In the genomic region with DNA sequence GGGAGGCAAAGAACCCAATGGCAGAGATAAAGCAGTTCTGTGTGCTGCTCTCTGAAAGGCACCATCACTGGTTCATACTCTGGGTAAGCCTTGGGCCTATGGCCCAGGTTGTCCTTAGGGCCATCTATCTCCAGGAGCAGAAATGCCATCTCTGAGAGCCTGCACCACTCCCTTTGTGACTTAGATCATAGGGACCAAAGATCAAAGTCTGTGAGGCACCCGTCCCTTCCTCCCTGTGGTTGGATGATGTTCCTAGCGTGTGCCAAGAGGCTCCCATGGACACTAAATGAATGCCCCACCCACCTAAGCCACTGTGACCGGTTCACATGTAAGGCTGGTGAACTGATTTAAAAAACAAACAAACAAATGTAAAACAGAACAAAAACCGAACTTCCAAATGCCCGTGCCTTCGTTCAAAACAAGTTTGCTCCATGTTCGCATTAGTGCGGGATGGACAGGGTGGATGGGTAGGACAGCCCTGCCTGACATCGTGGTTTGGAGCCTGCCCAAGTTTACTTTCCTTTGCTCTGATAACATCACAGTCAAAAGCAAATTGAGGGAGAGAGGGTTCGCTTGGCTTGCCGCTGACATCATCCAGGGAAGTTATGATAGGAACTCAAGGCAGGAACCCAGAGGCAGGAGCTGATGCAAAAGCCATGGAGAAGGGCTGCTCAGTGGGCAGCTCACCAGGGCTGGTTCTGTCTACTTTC, we compare ENCODE assay signal across 28 mouse cellular contexts.
DNase-seq lines count a peak whose midpoint lies in the region; ATAC-seq and TF ChIP-seq lines count a peak whose summit lies in the region.
"Had no signal": no experiment of that assay in that cellular context is flagged by ENCODE, and none has a peak within 500 bp of the region (broad histone marks: within the 10 kb centered on the region; RNA-seq: fewer than 3 reads in every experiment).

No protein-coding gene starts in this region.

- no peak overlapping the region for H3K27ac ChIP-seq in intestine, embryonic 15.5 days
- H3K27ac ChIP-seq in intestine, postnatal 0 days (ENCODE audit: low read depth, low read length) = peak overlapping the region; percentile 74
- H3K27ac ChIP-seq in small intestine, adult 2 months (ENCODE audit: insufficient read depth, low read depth, low read length) = peak overlapping the region; percentile 82
- no peak overlapping the region for H3K27ac ChIP-seq in neural tube, embryonic 15.5 days (replicated peaks)
- H3K27ac ChIP-seq: forebrain, embryonic 15.5 days; gastrocnemius, adult 2 months; heart, adult 2 months; hindbrain, embryonic 14.5 days; kidney, postnatal 0 days; liver, embryonic 13.5 days; lung, embryonic 15.5 days; neural tube, embryonic 12.5 days had no signal

- H3K9ac ChIP-seq in intestine, embryonic 15.5 days = no peak overlapping the region
- H3K9ac ChIP-seq in intestine, postnatal 0 days (ENCODE audit: low read depth, low read length) = no peak overlapping the region
- H3K9ac ChIP-seq in neural tube, embryonic 15.5 days (replicated peaks) = no peak overlapping the region
- H3K9ac ChIP-seq: forebrain, embryonic 15.5 days; heart, embryonic 12.5 days; hindbrain, embryonic 14.5 days; liver, embryonic 13.5 days; lung, embryonic 15.5 days; neural tube, embryonic 12.5 days had no signal

- no peak for TF ChIP-seq POLR2A in small intestine, adult 2 months (IDR thresholded peaks at IDR 0.05; ENCODE audit: low read depth, low read length)

- H3K4me3 ChIP-seq in intestine, embryonic 15.5 days (replicated peaks) = no peak overlapping the region
- no peak overlapping the region for H3K4me3 ChIP-seq in intestine, postnatal 0 days (ENCODE audit: low read depth, low read length)
- H3K4me3 ChIP-seq in small intestine, adult 2 months (ENCODE audit: low read depth, low read length) = peak overlapping the region; percentile 15; the same call in 1 of the 2 replicates
- no peak overlapping the region for H3K4me3 ChIP-seq in neural tube, embryonic 15.5 days (replicated peaks)
- H3K4me3 ChIP-seq: forebrain, embryonic 15.5 days; gastrocnemius, adult 2 months; heart, adult 2 months; heart, embryonic 12.5 days; liver, embryonic 13.5 days; lung, embryonic 15.5 days; myocyte; neural tube, embryonic 12.5 days had no signal

- DNase-seq in lung, postnatal 10 days = peak; percentile 67
- DNase-seq in kidney, postnatal 14 days = no peak
- DNase-seq: adrenal gland, adult 2 months; B cell, adult 2 months; cerebellum, adult 2 months; cerebellum, postnatal 25 days; gastrocnemius, adult 2 months; heart, adult 2 months; heart, postnatal 4 days; kidney, adult 2 months; left cerebral cortex, postnatal 4 days; liver, embryonic 13.5 days; right cerebral cortex, postnatal 4 days; thymus, adult 2 months; thymus, postnatal 36 days had no signal

- 67% methylated on average over 11 of the region's 11 CpGs for WGBS in intestine, embryonic 15.5 days
- WGBS in intestine, postnatal 0 days = 50% methylated on average over 11 of the region's 11 CpGs
- 18% methylated on average over 11 of the region's 11 CpGs for WGBS in small intestine, adult 2 months
- WGBS in neural tube, embryonic 15.5 days = 87% methylated on average over 11 of the region's 11 CpGs

- ATAC-seq in intestine, embryonic 15.5 days = peak; percentile 81
- ATAC-seq in intestine, postnatal 0 days = peak; percentile 88
- no peak for ATAC-seq in neural tube, embryonic 15.5 days (ENCODE audit: low FRiP score)
- ATAC-seq: activated CD4-positive, CD25-positive, alpha-beta regulatory T cell, adult 4 months; forebrain, embryonic 15.5 days had no signal

- H3K36me3 ChIP-seq in intestine, embryonic 15.5 days = no peaks in the 10 kb centered on the region
- H3K36me3 ChIP-seq in intestine, postnatal 0 days (ENCODE audit: control insufficient read depth, insufficient read depth) = no peaks in the 10 kb centered on the region
- no peaks in the 10 kb centered on the region for H3K36me3 ChIP-seq in small intestine, adult 2 months (ENCODE audit: control insufficient read depth, insufficient read depth, low read length)
- no peaks in the 10 kb centered on the region for H3K36me3 ChIP-seq in neural tube, embryonic 15.5 days
- H3K36me3 ChIP-seq: forebrain, embryonic 15.5 days; heart, embryonic 12.5 days; liver, embryonic 13.5 days; lung, embryonic 15.5 days; neural tube, embryonic 12.5 days had no signal

- no peaks in the 10 kb centered on the region for H3K9me3 ChIP-seq in intestine, embryonic 15.5 days
- no peaks in the 10 kb centered on the region for H3K9me3 ChIP-seq in intestine, postnatal 0 days (ENCODE audit: control insufficient read depth)
- no peaks in the 10 kb centered on the region for H3K9me3 ChIP-seq in neural tube, embryonic 15.5 days (replicated peaks)
- H3K9me3 ChIP-seq: forebrain, embryonic 15.5 days; heart, embryonic 12.5 days; liver, embryonic 13.5 days; lung, embryonic 15.5 days; neural tube, embryonic 12.5 days had no signal

- TF ChIP-seq CTCF in intestine, postnatal 0 days (IDR thresholded peaks at IDR 0.05; ENCODE audit: low read depth) = no peak
- no peak for TF ChIP-seq CTCF in small intestine, adult 2 months (IDR thresholded peaks at IDR 0.05; ENCODE audit: extremely low read depth, insufficient read length, insufficient replicate concordance, low read depth, low read length)

- H3K27me3 ChIP-seq in intestine, embryonic 15.5 days (replicated peaks) = no peaks in the 10 kb centered on the region
- H3K27me3 ChIP-seq in intestine, postnatal 0 days (replicated peaks; ENCODE audit: control insufficient read depth, insufficient read depth, low read length) = no peaks in the 10 kb centered on the region
- H3K27me3 ChIP-seq in small intestine, adult 2 months (ENCODE audit: control insufficient read depth, insufficient read depth, low read length) = no peaks in the 10 kb centered on the region
- no peaks in the 10 kb centered on the region for H3K27me3 ChIP-seq in neural tube, embryonic 15.5 days (replicated peaks)
- H3K27me3 ChIP-seq: forebrain, embryonic 15.5 days; liver, embryonic 13.5 days; lung, embryonic 15.5 days; neural tube, embryonic 12.5 days had no signal

- no peak overlapping the region for H3K4me2 ChIP-seq in intestine, embryonic 15.5 days (replicated peaks)
- H3K4me2 ChIP-seq in intestine, postnatal 0 days (replicated peaks; ENCODE audit: low read depth) = no peak overlapping the region
- H3K4me2 ChIP-seq in neural tube, embryonic 15.5 days = no peak overlapping the region
- H3K4me2 ChIP-seq: forebrain, embryonic 15.5 days; heart, embryonic 12.5 days; hindbrain, embryonic 14.5 days; liver, embryonic 13.5 days; lung, embryonic 15.5 days; midbrain, embryonic 11.5 days; neural tube, embryonic 12.5 days had no signal

- peaks cover 5% of the 10 kb centered on the region for H3K4me1 ChIP-seq in intestine, embryonic 15.5 days (replicated peaks)
- 0 out of 2 replicates have a peak, but pooled peaks cover 8% of the 10 kb centered on the region for H3K4me1 ChIP-seq in intestine, postnatal 0 days (replicated peaks; ENCODE audit: control insufficient read depth, insufficient read depth, low read length)
- peaks cover 30% of the 10 kb centered on the region for H3K4me1 ChIP-seq in small intestine, adult 2 months (ENCODE audit: control insufficient read depth, insufficient read depth, insufficient read length, low read length)
- no peaks in the 10 kb centered on the region for H3K4me1 ChIP-seq in neural tube, embryonic 15.5 days
- H3K4me1 ChIP-seq: liver, embryonic 13.5 days; lung, embryonic 15.5 days; neural tube, embryonic 12.5 days had no signal

Comparison
In these comparisons a context has a peak if more than half of its experiments do, and no peak if none do; other contexts are left out.
1. H3K27ac ChIP-seq: peak in intestine, postnatal 0 days (single experiment) and small intestine, adult 2 months (single experiment); none in intestine, embryonic 15.5 days (single experiment) and neural tube, embryonic 15.5 days (single experiment).